Mouse (Mus musculus) adrenal gland, postnatal 36 days (tissue): ENCODE measurements around the gene Etv1. TPM values are rescaled to one million over a fixed set of nuclear protein-coding genes. Genes with fewer than 3 reads are reported as not detected.

ENCODE experiments used
- DNase-seq, 2 experiments: peaks; one replicate each; pipeline ENCODE4 v3.0.0; 2021; ENCODE audit warnings: mixed read lengths in 1 of 2
- long read RNA-seq, 2 experiments: library from polyadenylated mRNA; stranded (forward); transcript quantifications; one replicate each; pipeline ENCODE4 v2.0.0; 2021; ENCODE audit warnings: borderline sequencing depth in 2 of 2
- total RNA-seq, 2 experiments: library from RNA; stranded (reverse); gene quantifications; 2 replicates each; pipeline ENCODE4 v1.2.3; 2021

The Etv1 gene
- total RNA-seq, result 10 to 100 TPM; 57.7 to 75.9 TPM
- long read RNA-seq, experiment 1, full-length matches to known transcripts, result 11 of 22 reads
- long read RNA-seq, experiment 1, partial matches to known transcripts, result 7 of 22 reads
- long read RNA-seq, experiment 1, other reads (novel, unspliced or antisense), result 4 of 22 reads
- long read RNA-seq, experiment 2, partial matches to known transcripts, result 0 of 2 reads
- long read RNA-seq, experiment 2, other reads (novel, unspliced or antisense), result 1 of 2 reads

GRCm38 (mm10) chr12:38779186-38779777 lies at the start of gene Etv1:
TSS of gene Etv1 (plus strand) at chr12:38779380.
- DNase-seq, result peak; percentile 63 to 73

- DNase-seq, result no peak
Measured at GRCm38 (mm10) chr12:38729661-38730060, 49.5 kb upstream of the Etv1 start.

GRCm38 (mm10) chr12:38730791-38731190 lies 48.4 kb upstream of the Etv1 start:
- DNase-seq, result no peak

GRCm38 (mm10) chr12:38759322-38759721 lies 19.9 kb upstream of the Etv1 start:
- peak in 1 of 2 experiments; percentile 8 for DNase-seq

- peak; percentile 23 to 39 for DNase-seq
Measured at GRCm38 (mm10) chr12:38777316-38777715, 1.9 kb upstream of the Etv1 start.

- no peak for DNase-seq
Measured at GRCm38 (mm10) chr12:38777957-38778298, 1.3 kb upstream of the Etv1 start.

- peak; percentile 94 to 96 for DNase-seq
Measured at GRCm38 (mm10) chr12:38778299-38779075, 693 bp upstream of the Etv1 start.

GRCm38 (mm10) chr12:38780006-38780954 lies 1.1 kb downstream of the Etv1 start:
- peak; percentile 74 to 77 for DNase-seq

- DNase-seq, result peak; percentile 50 to 73
Measured at GRCm38 (mm10) chr12:38780955-38781304, 1.8 kb downstream of the Etv1 start.

GRCm38 (mm10) chr12:38781686-38782085 lies 2.5 kb downstream of the Etv1 start:
- DNase-seq, result no peak

GRCm38 (mm10) chr12:38783291-38783690 lies 4.1 kb downstream of the Etv1 start:
- DNase-seq, result peak in 1 of 2 experiments; percentile 16

- no peak for DNase-seq
Measured at GRCm38 (mm10) chr12:38784221-38784620, 5.0 kb downstream of the Etv1 start.

- no peak for DNase-seq
Measured at GRCm38 (mm10) chr12:38786571-38786970, 7.4 kb downstream of the Etv1 start.

- DNase-seq, result no peak
Measured at GRCm38 (mm10) chr12:38787704-38788103, 8.5 kb downstream of the Etv1 start.

- peak in 1 of 2 experiments; percentile 23 for DNase-seq
Measured at GRCm38 (mm10) chr12:38788621-38789020, 9.4 kb downstream of the Etv1 start.

- no peak for DNase-seq
Measured at GRCm38 (mm10) chr12:38789789-38790355, 10.7 kb downstream of the Etv1 start.

- no peak for DNase-seq
Measured at GRCm38 (mm10) chr12:38793076-38793475, 13.9 kb downstream of the Etv1 start.

GRCm38 (mm10) chr12:38793697-38794096 lies 14.5 kb downstream of the Etv1 start:
- peak in 1 of 2 experiments; percentile 12 for DNase-seq

- DNase-seq, result peak; percentile 73 to 77
Measured at GRCm38 (mm10) chr12:38807031-38807430, 27.9 kb downstream of the Etv1 start.

GRCm38 (mm10) chr12:38812392-38812791 lies 33.2 kb downstream of the Etv1 start:
- DNase-seq, result no peak

GRCm38 (mm10) chr12:38814010-38814786 lies 35.0 kb downstream of the Etv1 start:
- DNase-seq, result no peak
